In genomic region chr10:107405347-107405746, GRCm38 (mm10) we compare ENCODE assay signal across 25 mouse cellular contexts.
"Had no signal": no experiment of that assay in that cellular context is flagged by ENCODE, and none has a peak within 500 bp of the region (broad histone marks: within the 10 kb centered on the region; RNA-seq: fewer than 3 reads in every experiment).

No protein-coding gene starts in this region.

- ATAC-seq: liver, postnatal 0 days; midbrain, embryonic 13.5 days; midbrain, embryonic 16.5 days had no signal

- H3K4me3 ChIP-seq: kidney, embryonic 15.5 days; limb, embryonic 12.5 days; limb, embryonic 15.5 days; megakaryocyte, embryonic 14.5 days; midbrain, embryonic 10.5 days; midbrain, embryonic 13.5 days; myocyte; neural tube, embryonic 13.5 days; stomach, embryonic 15.5 days had no signal

- H3K36me3 ChIP-seq: kidney, embryonic 15.5 days; limb, embryonic 12.5 days; limb, embryonic 15.5 days; midbrain, embryonic 10.5 days; midbrain, embryonic 13.5 days; neural tube, embryonic 13.5 days; stomach, embryonic 15.5 days had no signal

- H3K27me3 ChIP-seq: kidney, embryonic 15.5 days; limb, embryonic 12.5 days; limb, embryonic 15.5 days; megakaryocyte, embryonic 14.5 days; midbrain, embryonic 13.5 days; neural tube, embryonic 13.5 days; stomach, embryonic 15.5 days had no signal

- H3K4me1 ChIP-seq: kidney, embryonic 15.5 days; limb, embryonic 12.5 days; limb, embryonic 15.5 days; megakaryocyte, embryonic 14.5 days; midbrain, embryonic 10.5 days; midbrain, embryonic 13.5 days; neural tube, embryonic 13.5 days; stomach, embryonic 15.5 days had no signal

- H3K4me2 ChIP-seq: kidney, embryonic 15.5 days; limb, embryonic 12.5 days; limb, embryonic 15.5 days; liver, embryonic 11.5 days; lung, embryonic 14.5 days; midbrain, embryonic 13.5 days; neural tube, embryonic 13.5 days; stomach, embryonic 15.5 days had no signal

- H3K9me3 ChIP-seq: kidney, embryonic 15.5 days; limb, embryonic 12.5 days; limb, embryonic 15.5 days; midbrain, embryonic 10.5 days; midbrain, embryonic 13.5 days; neural tube, embryonic 13.5 days; stomach, embryonic 15.5 days had no signal

- H3K27ac ChIP-seq: kidney, embryonic 15.5 days; limb, embryonic 12.5 days; limb, embryonic 15.5 days; liver, embryonic 14.5 days; midbrain, embryonic 10.5 days; midbrain, embryonic 13.5 days; neural tube, embryonic 13.5 days; stomach, embryonic 15.5 days had no signal

- DNase-seq: kidney, adult 8-10 months; kidney, postnatal 10 days; kidney, postnatal 36 days; left cerebral cortex, postnatal 4 days; liver, postnatal 0 days; lung, embryonic 14.5 days; lung, postnatal 10 days; lung, postnatal 36 days; retina, postnatal 1 day; right cerebral cortex, postnatal 25 days; spleen, adult 18-20 months; thymus, adult 18-20 months; thymus, postnatal 36 days had no signal

- H3K9ac ChIP-seq: kidney, embryonic 15.5 days; limb, embryonic 12.5 days; limb, embryonic 15.5 days; liver, embryonic 14.5 days; liver, postnatal 0 days; lung, embryonic 14.5 days; midbrain, embryonic 13.5 days; neural tube, embryonic 13.5 days; stomach, embryonic 15.5 days had no signal
